Mouse (Mus musculus) neutrophil, adult 83 days (primary cell): ENCODE measurements around the gene Col2a1. TPM values are rescaled to one million over a fixed set of nuclear protein-coding genes. Genes with fewer than 3 reads are reported as not detected.

Experiments
- total RNA-seq, 2 experiments: library from RNA; stranded (reverse); gene quantifications; one replicate each; pipeline ENCODE4 v1.2.4; 2023

Col2a1 gene
- 1 to 10 TPM; 3.3 to 6.8 TPM for total RNA-seq

GRCm38 (mm10) chr15:98003822-98004739 lies at the start of gene Col2a1:
Col2a1 (minus strand) TSS chr15:98004695.

GRCm38 (mm10) chr15:97963989-97964835 lies 40.3 kb downstream of the Col2a1 start, which contains the start of gene Tmem106c:
Tmem106c (plus strand) TSS chr15:97964200.

Other genes with a start within 250 kb of the Col2a1 start
- gene Rapgef3, start 236.7 kb downstream of the Col2a1 start, total RNA-seq: 1 to 10 TPM; 5.7 to 8.6 TPM
- gene Slc48a1, start 226.2 kb downstream of the Col2a1 start, total RNA-seq: 10 to 100 TPM; 40.2 to 40.9 TPM
- gene Hdac7, start 160.2 kb downstream of the Col2a1 start, total RNA-seq: 10 to 100 TPM; 18.4 to 19.1 TPM
- gene Vdr, start 94.1 kb downstream of the Col2a1 start, total RNA-seq: 1 to 10 TPM in 1 of 2 experiments, under 1 TPM in 1; 0.71 to 1.6 TPM
- gene Tmem106c, start 40.5 kb downstream of the Col2a1 start, total RNA-seq: 10 to 100 TPM; 11.8 to 13.1 TPM
- 10 to 100 TPM; 10.0 to 19.2 TPM for gene Pfkm, start 87.9 kb upstream of the Col2a1 start, total RNA-seq
- gene Senp1, start 89.0 kb upstream of the Col2a1 start, total RNA-seq: 10 to 100 TPM; 34.6 to 39.3 TPM
- 10 to 100 TPM; 18.1 to 20.2 TPM for gene Asb8, start 160.9 kb upstream of the Col2a1 start, total RNA-seq
- gene Ccdc184, start 162.5 kb upstream of the Col2a1 start, total RNA-seq: not detected
- gene Olfr288, start 190.8 kb upstream of the Col2a1 start, total RNA-seq: not detected
- not detected for gene Gm44579, start 216.3 kb upstream of the Col2a1 start, total RNA-seq
- gene Olfr287, start 216.4 kb upstream of the Col2a1 start, total RNA-seq: not detected
- gene Olfr286, start 229.8 kb upstream of the Col2a1 start, total RNA-seq: not detected